Mouse (Mus musculus) Muller cell, postnatal 12 days (primary cell): ENCODE measurements at regions not wholly inside any gene's neighbourhood (a gene's known extent, or its start where the extent isn't known, plus 50 kb on each side); places are given as distances from the start of the nearest gene placed in this dataset.

Experiments used
- DNase-seq: peaks from one replicate; pipeline ENCODE4 v3.0.0-alpha.2; 2015; ENCODE audit errors: inconsistent ontology term

DNA sequence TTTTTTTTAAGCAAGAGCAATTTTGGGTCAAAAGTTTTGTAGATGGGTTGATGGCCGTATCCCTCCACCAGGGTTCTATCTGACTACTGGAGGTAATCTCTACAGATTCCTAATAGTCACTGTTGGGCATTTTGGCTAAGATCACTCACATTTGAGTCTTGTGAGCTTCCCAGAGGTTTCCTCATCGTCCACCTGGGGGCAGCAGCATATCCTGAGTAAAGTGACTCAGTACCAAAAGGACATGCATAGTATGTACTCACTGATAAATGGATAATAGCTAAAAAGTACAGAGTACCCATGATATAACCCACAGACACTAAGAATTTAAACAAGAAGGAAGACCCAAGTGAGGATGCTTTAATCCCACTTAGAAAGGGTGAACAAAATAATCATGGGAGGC is 1390.0 kb downstream of the Amy2a5 start:
- peak; percentile 3 for DNase-seq
